Mouse (Mus musculus): Measurements from ENCODE around the gene Pgap1. TPM values are rescaled to one million over a fixed set of nuclear protein-coding genes. Genes with fewer than 3 reads are reported as not detected.

Pgap1 gene
- polyA plus RNA-seq, 1 experiment = 2.4 TPM

DNA sequence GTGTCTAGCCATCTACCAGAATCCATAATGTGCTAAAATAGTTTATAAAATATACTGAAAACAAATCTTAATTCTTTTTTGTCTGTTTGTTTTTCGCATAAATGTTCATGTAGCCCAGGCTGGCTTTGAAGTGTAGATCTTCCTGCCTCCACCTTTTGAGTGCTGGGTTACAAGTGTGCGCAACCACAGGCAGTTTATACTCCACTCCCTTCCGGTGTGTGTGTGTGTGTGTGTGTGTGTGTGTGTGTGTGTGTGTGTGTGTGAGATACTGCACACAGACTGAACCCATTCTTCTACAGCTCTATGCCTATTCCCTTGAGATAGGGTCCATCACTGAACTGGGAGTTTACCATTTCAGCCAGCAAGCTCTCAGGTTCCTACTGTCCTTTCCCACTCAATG lies 64.0 kb downstream of the Pgap1 start:
- 87% methylated on average over 3 of the region's 3 CpGs for WGBS
- no peak overlapping the region for H3K27ac ChIP-seq (ENCODE audit: control insufficient read depth, insufficient read depth, low read depth, low read length, poor library complexity)
- H3K4me3 ChIP-seq (replicated peaks; ENCODE audit: control insufficient read depth, low read depth, low read length) = no peak overlapping the region
- TF ChIP-seq CTCF (IDR thresholded peaks at IDR 0.05; ENCODE audit: control insufficient read depth, insufficient read depth, low read length) (no peak), POLR2A (IDR thresholded peaks at IDR 0.05; ENCODE audit: borderline replicate concordance, control insufficient read depth, low read depth, low read length) (no peak)
- no peaks in the 10 kb centered on the region for H3K4me1 ChIP-seq (ENCODE audit: control insufficient read depth, insufficient read depth, low read length)

DNA sequence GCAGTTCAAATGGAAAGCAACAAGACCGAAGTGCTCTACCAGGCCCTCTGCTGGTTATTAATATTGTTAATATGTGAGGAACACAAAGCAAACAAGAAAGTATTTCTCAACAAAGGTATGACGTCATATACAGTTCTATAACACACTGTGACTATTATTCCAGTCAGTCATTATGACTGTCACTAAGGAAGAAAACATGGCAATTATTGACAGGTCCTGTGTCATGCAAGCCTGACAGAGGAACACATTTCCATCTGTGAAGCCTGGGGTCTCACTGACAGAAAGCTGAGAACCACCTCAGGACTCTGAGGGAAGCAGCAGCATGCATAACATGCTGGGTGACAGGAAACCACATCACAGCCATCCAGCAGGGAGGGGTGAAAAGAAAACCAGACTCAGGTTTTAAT lies 65.0 kb downstream of the Pgap1 start:
- no peak overlapping the region for H3K4me3 ChIP-seq (replicated peaks; ENCODE audit: control insufficient read depth, low read depth, low read length)
- no peak overlapping the region for H3K27ac ChIP-seq (ENCODE audit: control insufficient read depth, insufficient read depth, low read depth, low read length, poor library complexity)
- TF ChIP-seq CTCF (IDR thresholded peaks at IDR 0.05; ENCODE audit: control insufficient read depth, insufficient read depth, low read length) (no peak), POLR2A (IDR thresholded peaks at IDR 0.05; ENCODE audit: borderline replicate concordance, control insufficient read depth, low read depth, low read length) (no peak)
- H3K4me1 ChIP-seq (ENCODE audit: control insufficient read depth, insufficient read depth, low read length) = no peaks in the 10 kb centered on the region
- 39% methylated on average over 2 of the region's 2 CpGs for WGBS

- WGBS = 83% methylated on average over 3 of the region's 3 CpGs
- H3K4me1 ChIP-seq (ENCODE audit: control insufficient read depth, insufficient read depth, low read length) = no peaks in the 10 kb centered on the region
- no peak overlapping the region for H3K27ac ChIP-seq (ENCODE audit: control insufficient read depth, insufficient read depth, low read depth, low read length, poor library complexity)
- TF ChIP-seq POLR2A (IDR thresholded peaks at IDR 0.05; ENCODE audit: borderline replicate concordance, control insufficient read depth, low read depth, low read length) (no peak), CTCF (IDR thresholded peaks at IDR 0.05; ENCODE audit: control insufficient read depth, insufficient read depth, low read length) (no peak)
- no peak overlapping the region for H3K4me3 ChIP-seq (replicated peaks; ENCODE audit: control insufficient read depth, low read depth, low read length)
Observed at GRCm38 (mm10) chr1:54484744-54485420, 72.6 kb downstream of the Pgap1 start.

DNA sequence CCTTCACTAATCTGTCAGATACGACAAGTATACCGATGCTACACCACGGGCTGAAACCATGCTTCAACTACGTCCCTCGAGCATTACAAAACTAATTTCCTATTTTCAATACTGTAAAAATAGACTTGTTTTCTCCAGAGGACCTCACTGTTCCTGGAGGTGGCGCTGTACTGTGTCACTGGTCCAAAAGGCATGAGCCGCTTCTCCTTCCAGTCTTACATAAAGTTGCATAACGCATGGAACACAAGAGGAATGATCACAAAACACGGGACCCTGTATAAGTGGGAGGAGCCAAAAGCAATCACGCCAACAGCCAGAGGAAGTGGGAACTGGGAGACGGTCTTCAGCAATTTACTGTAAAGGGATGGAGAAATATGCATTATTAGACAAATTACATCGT lies 77.0 kb downstream of the Pgap1 start:
- Histone ChIP-seq H3K27ac (ENCODE audit: control insufficient read depth, insufficient read depth, low read depth, low read length, poor library complexity) (no peak overlapping the region), H3K4me3 (replicated peaks; ENCODE audit: control insufficient read depth, low read depth, low read length) (no peak overlapping the region), H3K4me1 (ENCODE audit: control insufficient read depth, insufficient read depth, low read length) (no peaks in the 10 kb centered on the region)
- WGBS = 83% methylated on average over 12 of the region's 12 CpGs
- no peak for TF ChIP-seq POLR2A (IDR thresholded peaks at IDR 0.05; ENCODE audit: borderline replicate concordance, control insufficient read depth, low read depth, low read length)
- no peak for TF ChIP-seq CTCF (IDR thresholded peaks at IDR 0.05; ENCODE audit: control insufficient read depth, insufficient read depth, low read length)

GRCm38 (mm10) chr1:54468662-54469061 lies 88.8 kb downstream of the Pgap1 start:
- Histone ChIP-seq H3K27ac (ENCODE audit: control insufficient read depth, insufficient read depth, low read depth, low read length, poor library complexity) (no peak overlapping the region), H3K4me3 (replicated peaks; ENCODE audit: control insufficient read depth, low read depth, low read length) (no peak overlapping the region), H3K4me1 (ENCODE audit: control insufficient read depth, insufficient read depth, low read length) (no peaks in the 10 kb centered on the region)
- TF ChIP-seq CTCF (IDR thresholded peaks at IDR 0.05; ENCODE audit: control insufficient read depth, insufficient read depth, low read length) (no peak), POLR2A (IDR thresholded peaks at IDR 0.05; ENCODE audit: borderline replicate concordance, control insufficient read depth, low read depth, low read length) (no peak)

GRCm38 (mm10) chr1:54467366-54467765 lies 90.1 kb downstream of the Pgap1 start:
- no peaks in the 10 kb centered on the region for H3K4me1 ChIP-seq (ENCODE audit: control insufficient read depth, insufficient read depth, low read length)
- WGBS = 81% methylated on average over 1 of the region's 1 CpGs
- H3K27ac ChIP-seq (ENCODE audit: control insufficient read depth, insufficient read depth, low read depth, low read length, poor library complexity) = no peak overlapping the region
- no peak overlapping the region for H3K4me3 ChIP-seq (replicated peaks; ENCODE audit: control insufficient read depth, low read depth, low read length)
- TF ChIP-seq POLR2A (IDR thresholded peaks at IDR 0.05; ENCODE audit: borderline replicate concordance, control insufficient read depth, low read depth, low read length) (no peak), CTCF (IDR thresholded peaks at IDR 0.05; ENCODE audit: control insufficient read depth, insufficient read depth, low read length) (no peak)

DNA sequence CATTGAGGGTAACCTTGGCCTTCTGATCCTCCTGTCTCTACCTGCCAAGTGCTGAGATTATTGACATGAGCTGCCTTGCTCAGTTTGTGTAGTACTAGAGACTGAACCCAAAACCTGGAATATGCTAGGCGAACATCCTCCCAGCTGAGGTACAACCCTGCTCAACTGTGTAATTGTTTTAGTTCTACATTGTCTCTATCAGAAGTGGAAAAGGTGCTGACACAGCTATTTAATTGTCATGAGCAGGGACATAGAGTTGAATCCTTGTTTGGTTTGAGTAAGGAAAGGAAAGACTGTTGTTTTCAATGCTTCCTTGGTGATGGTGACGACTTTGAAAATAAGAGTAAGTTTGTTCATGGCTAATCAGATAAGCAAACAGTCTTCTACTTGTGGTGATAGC lies 105.4 kb downstream of the Pgap1 start:
- WGBS = 84% methylated on average over 2 of the region's 2 CpGs

GRCm38 (mm10) chr1:54448833-54449232 lies 108.7 kb downstream of the Pgap1 start:
- TF ChIP-seq CTCF (IDR thresholded peaks at IDR 0.05; ENCODE audit: control insufficient read depth, insufficient read depth, low read length) (no peak), POLR2A (IDR thresholded peaks at IDR 0.05; ENCODE audit: borderline replicate concordance, control insufficient read depth, low read depth, low read length) (no peak)
- H3K27ac ChIP-seq (ENCODE audit: control insufficient read depth, insufficient read depth, low read depth, low read length, poor library complexity) = no peak overlapping the region
- 61% methylated on average over 4 of the region's 4 CpGs for WGBS
- H3K4me3 ChIP-seq (replicated peaks; ENCODE audit: control insufficient read depth, low read depth, low read length) = no peak overlapping the region
- no peaks in the 10 kb centered on the region for H3K4me1 ChIP-seq (ENCODE audit: control insufficient read depth, insufficient read depth, low read length)

More for the DNA sequence above, 105.4 kb downstream of the Pgap1 start:
- Histone ChIP-seq H3K4me1 (ENCODE audit: control insufficient read depth, insufficient read depth, low read length) (no peaks in the 10 kb centered on the region), H3K27ac (ENCODE audit: control insufficient read depth, insufficient read depth, low read depth, low read length, poor library complexity) (no peak overlapping the region), H3K4me3 (replicated peaks; ENCODE audit: control insufficient read depth, low read depth, low read length) (no peak overlapping the region)
- TF ChIP-seq POLR2A (IDR thresholded peaks at IDR 0.05; ENCODE audit: borderline replicate concordance, control insufficient read depth, low read depth, low read length) (no peak), CTCF (IDR thresholded peaks at IDR 0.05; ENCODE audit: control insufficient read depth, insufficient read depth, low read length) (no peak)

GRCm38 (mm10) chr1:54443641-54444040 lies 113.8 kb downstream of the Pgap1 start:
- Histone ChIP-seq H3K4me1 (ENCODE audit: control insufficient read depth, insufficient read depth, low read length) (no peaks in the 10 kb centered on the region; the same call in 1 of the 2 replicates), H3K27ac (ENCODE audit: control insufficient read depth, insufficient read depth, low read depth, low read length, poor library complexity) (no peak overlapping the region), H3K4me3 (replicated peaks; ENCODE audit: control insufficient read depth, low read depth, low read length) (no peak overlapping the region)
- TF ChIP-seq CTCF (IDR thresholded peaks at IDR 0.05; ENCODE audit: control insufficient read depth, insufficient read depth, low read length) = no peak
- TF ChIP-seq POLR2A (IDR thresholded peaks at IDR 0.05; ENCODE audit: borderline replicate concordance, control insufficient read depth, low read depth, low read length) = no peak
- WGBS = 30% methylated on average over 7 of the region's 7 CpGs
